In the genomic region with DNA sequence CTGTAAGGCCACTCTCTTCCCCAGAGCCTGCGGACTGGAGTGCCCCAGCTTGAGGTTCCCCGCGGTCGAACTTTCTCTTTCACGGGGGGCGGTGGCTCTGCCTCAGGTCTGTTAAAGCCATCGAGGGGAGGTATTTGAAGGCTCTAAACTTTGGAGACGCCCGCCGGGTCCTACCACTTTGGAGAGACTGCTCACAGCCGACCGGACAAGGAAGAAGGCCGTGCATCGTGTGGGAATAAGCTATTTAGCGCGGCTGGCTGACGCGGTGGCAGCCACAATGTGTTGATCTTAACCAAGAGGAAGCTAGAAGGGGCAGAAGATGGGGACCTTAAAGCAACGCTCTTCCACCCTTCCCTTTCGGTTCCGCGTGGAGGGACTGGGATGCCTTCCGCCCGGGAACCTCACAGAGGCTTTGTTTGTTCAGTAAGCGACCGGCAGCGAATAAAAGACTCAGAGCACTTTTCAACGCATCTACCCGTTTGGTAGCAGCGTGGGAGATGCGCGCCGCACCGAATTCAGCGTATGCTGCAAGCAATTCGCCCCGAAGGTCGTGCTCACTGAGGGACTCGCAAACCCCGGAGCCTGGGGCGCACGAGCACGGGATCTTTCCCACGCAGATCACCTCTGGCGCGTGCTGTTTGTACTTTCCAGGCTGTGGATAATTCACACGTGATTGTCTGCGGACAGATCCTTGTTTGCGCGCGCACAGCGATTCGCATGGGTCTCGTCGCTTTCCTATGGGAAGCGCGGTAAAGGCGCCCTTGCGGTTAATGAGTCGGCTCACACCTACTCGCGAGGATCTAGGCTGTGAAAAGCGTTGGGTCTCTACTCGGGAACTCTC, we compare ENCODE assay signal across 15 mouse cellular contexts. TPM values are rescaled to one million over a fixed set of nuclear protein-coding genes. Genes with fewer than 3 reads are reported as not detected.
A peak's percentile ranks its signal among the peaks of the same experiment; 100 is the strongest.
DNase-seq lines count a peak whose midpoint lies in the region; ATAC-seq and TF ChIP-seq lines count a peak whose summit lies in the region.
"Had no signal": no experiment of that assay in that cellular context is flagged by ENCODE, and none has a peak within 500 bp of the region (broad histone marks: within the 10 kb centered on the region; RNA-seq: fewer than 3 reads in every experiment).

No protein-coding gene starts in this region.

- H3K36me3 ChIP-seq in liver, embryonic 11.5 days (ENCODE audit: control insufficient read depth, insufficient read depth, low read length) = no peaks in the 10 kb centered on the region
- no peaks in the 10 kb centered on the region for H3K36me3 ChIP-seq in liver, postnatal 0 days (replicated peaks; ENCODE audit: insufficient read depth, low read length)
- no peaks in the 10 kb centered on the region for H3K36me3 ChIP-seq in embryonic facial prominence, embryonic 13.5 days
- H3K36me3 ChIP-seq in lung, postnatal 0 days (ENCODE audit: insufficient read depth, low read length) = no peaks in the 10 kb centered on the region
- H3K36me3 ChIP-seq: G1E; midbrain, embryonic 13.5 days had no signal

- H3K9me3 ChIP-seq in liver, embryonic 11.5 days (ENCODE audit: control insufficient read depth, low read length) = no peaks in the 10 kb centered on the region
- H3K9me3 ChIP-seq in liver, postnatal 0 days (ENCODE audit: low read length) = no peaks in the 10 kb centered on the region
- H3K9me3 ChIP-seq in embryonic facial prominence, embryonic 13.5 days = no peaks in the 10 kb centered on the region
- H3K9me3 ChIP-seq in lung, postnatal 0 days (ENCODE audit: low read length) = no peaks in the 10 kb centered on the region
- H3K9me3 ChIP-seq: midbrain, embryonic 13.5 days had no signal

- H3K4me2 ChIP-seq in liver, embryonic 11.5 days = peak overlapping the region; percentile 45
- no peak overlapping the region for H3K4me2 ChIP-seq in liver, postnatal 0 days (ENCODE audit: low read depth, low read length)
- H3K4me2 ChIP-seq in embryonic facial prominence, embryonic 13.5 days = 0 out of 2 replicates have a peak overlapping the region, but pooled peaks have one; percentile 22
- H3K4me2 ChIP-seq in lung, postnatal 0 days (replicated peaks; ENCODE audit: low read depth, low read length) = peak overlapping the region; percentile 55
- H3K4me2 ChIP-seq: midbrain, embryonic 13.5 days had no signal

- H3K4me3 ChIP-seq in liver, embryonic 11.5 days (ENCODE audit: low read depth, low read length) = peak overlapping the region; percentile 15
- no peak overlapping the region for H3K4me3 ChIP-seq in liver, postnatal 0 days (ENCODE audit: low read depth, low read length)
- peak overlapping the region; percentile 20 for H3K4me3 ChIP-seq in embryonic facial prominence, embryonic 13.5 days
- peak overlapping the region; percentile 44 for H3K4me3 ChIP-seq in lung, postnatal 0 days (ENCODE audit: low read depth, low read length)
- H3K4me3 ChIP-seq: midbrain, embryonic 13.5 days had no signal

- H3K27ac ChIP-seq in liver, embryonic 11.5 days (ENCODE audit: low read depth, low read length) = no peak overlapping the region
- H3K27ac ChIP-seq in liver, postnatal 0 days (ENCODE audit: low read depth) = no peak overlapping the region
- H3K27ac ChIP-seq in embryonic facial prominence, embryonic 13.5 days = no peak overlapping the region
- peak overlapping the region; percentile 88 for H3K27ac ChIP-seq in lung, postnatal 0 days (ENCODE audit: low read length)
- H3K27ac ChIP-seq: midbrain, embryonic 13.5 days had no signal

- TF ChIP-seq EP300 in liver, postnatal 0 days (IDR thresholded peaks at IDR 0.05; ENCODE audit: low read depth) = no peak
- no peak for TF ChIP-seq EP300 in lung, postnatal 0 days (IDR thresholded peaks at IDR 0.05)

- no peak overlapping the region for H3K9ac ChIP-seq in liver, embryonic 11.5 days (ENCODE audit: low read depth, low read length)
- no peak overlapping the region for H3K9ac ChIP-seq in liver, postnatal 0 days (replicated peaks)
- H3K9ac ChIP-seq in embryonic facial prominence, embryonic 13.5 days = no peak overlapping the region
- H3K9ac ChIP-seq in lung, postnatal 0 days (replicated peaks; ENCODE audit: low read depth) = peak overlapping the region; percentile 63
- H3K9ac ChIP-seq: midbrain, embryonic 13.5 days had no signal

- ATAC-seq in liver, embryonic 11.5 days (replicated peaks; ENCODE audit: low FRiP score) = no peak
- ATAC-seq in liver, postnatal 0 days = no peak
- ATAC-seq in embryonic facial prominence, embryonic 13.5 days (ENCODE audit: insufficient number of reproducible peaks, insufficient read depth, low FRiP score, low TSS enrichment, low read depth) = no peak
- ATAC-seq in lung, postnatal 0 days = no peak
- ATAC-seq: inflammation-experienced regulatory T-cells, adult 6 months; midbrain, embryonic 13.5 days had no signal

- 1% methylated on average over 64 of the region's 64 CpGs for WGBS in liver, embryonic 11.5 days
- 2% methylated on average over 64 of the region's 64 CpGs for WGBS in liver, postnatal 0 days (ENCODE audit: insufficient replicate concordance)
- under 1% methylated on average over 64 of the region's 64 CpGs for WGBS in embryonic facial prominence, embryonic 13.5 days
- under 1% methylated on average over 64 of the region's 64 CpGs for WGBS in lung, postnatal 0 days

- H3K4me1 ChIP-seq in liver, embryonic 11.5 days (replicated peaks; ENCODE audit: control insufficient read depth, insufficient read depth, low read length) = no peaks in the 10 kb centered on the region
- H3K4me1 ChIP-seq in liver, postnatal 0 days (ENCODE audit: insufficient read depth) = no peaks in the 10 kb centered on the region
- H3K4me1 ChIP-seq in embryonic facial prominence, embryonic 13.5 days = peaks cover 9% of the 10 kb centered on the region; the same call in 1 of the 2 replicates
- H3K4me1 ChIP-seq in lung, postnatal 0 days (ENCODE audit: insufficient read depth, low read depth, low read length) = no peaks in the 10 kb centered on the region
- H3K4me1 ChIP-seq: midbrain, embryonic 13.5 days had no signal

- no peak for TF ChIP-seq CTCF in liver, postnatal 0 days (IDR thresholded peaks at IDR 0.05; ENCODE audit: low read depth)
- no peak for TF ChIP-seq CTCF in lung, postnatal 0 days (IDR thresholded peaks at IDR 0.05)

- no peak for DNase-seq in liver, embryonic 11.5 days (ENCODE audit: low spot score)
- DNase-seq in liver, postnatal 0 days = no peak
- DNase-seq in ZHBTc4 (ENCODE audit: low read depth, low spot score) = peak; percentile 74
- no peak for DNase-seq in lung, postnatal 0 days (ENCODE audit: low spot score)
- no peak for DNase-seq in layer of hippocampus, adult 9-11 months
- DNase-seq in frontal cortex, postnatal 14 days (ENCODE audit: low spot score in 2 of 2) = no peak
- DNase-seq: adrenal gland, postnatal 36 days; cerebellum, postnatal 10 days; left cerebral cortex, postnatal 4 days; thymus, adult 2 months had no signal

- H3K27me3 ChIP-seq in liver, embryonic 11.5 days (replicated peaks; ENCODE audit: control insufficient read depth, insufficient read depth, low read length) = peaks cover 100% of the 10 kb centered on the region
- H3K27me3 ChIP-seq in liver, postnatal 0 days (ENCODE audit: insufficient read depth, low read length) = peaks cover 98% of the 10 kb centered on the region
- peaks cover 100% of the 10 kb centered on the region for H3K27me3 ChIP-seq in embryonic facial prominence, embryonic 13.5 days
- peaks cover 54% of the 10 kb centered on the region for H3K27me3 ChIP-seq in lung, postnatal 0 days (replicated peaks; ENCODE audit: insufficient read depth, low read length)

RNA-seq across cellular contexts. Expression of gene Tbx5, which starts 28.8 kb away (rescaled TPM):
- polyA plus RNA-seq in liver, embryonic 11.5 days (2014; fragmentation: Nextera tagmentation; extraction: Ambion mirVana) = 3.6 and 5.7 TPM in 2 replicates
- not detected in 2 replicates for polyA plus RNA-seq in liver, postnatal 0 days (2015; fragmentation: Nextera tagmentation; extraction: Ambion mirVana)
- 0.48 and 1.4 TPM in 2 replicates for polyA plus RNA-seq in embryonic facial prominence, embryonic 13.5 days (2015; fragmentation: Nextera tagmentation; extraction: Ambion mirVana)
- polyA plus RNA-seq in lung, postnatal 0 days (2015; fragmentation: Nextera tagmentation; extraction: Ambion mirVana) = 25.3 and 26.7 TPM in 2 replicates
- polyA plus RNA-seq: G1E; inflammation-experienced regulatory T-cells, adult 6 months; midbrain, embryonic 13.5 days; spleen, adult 2 months had no signal
